Mouse (Mus musculus) hindlimb bud, embryonic 11.5 days (tissue): Measurements from ENCODE around the gene Rtn1.

Source experiments
- DNase-seq: peaks from one replicate; pipeline ENCODE4 v3.0.0-alpha.2; 2012; ENCODE audit warnings: low read depth, low spot score; ENCODE audit errors: extremely low spot score

Rtn1 gene

DNA sequence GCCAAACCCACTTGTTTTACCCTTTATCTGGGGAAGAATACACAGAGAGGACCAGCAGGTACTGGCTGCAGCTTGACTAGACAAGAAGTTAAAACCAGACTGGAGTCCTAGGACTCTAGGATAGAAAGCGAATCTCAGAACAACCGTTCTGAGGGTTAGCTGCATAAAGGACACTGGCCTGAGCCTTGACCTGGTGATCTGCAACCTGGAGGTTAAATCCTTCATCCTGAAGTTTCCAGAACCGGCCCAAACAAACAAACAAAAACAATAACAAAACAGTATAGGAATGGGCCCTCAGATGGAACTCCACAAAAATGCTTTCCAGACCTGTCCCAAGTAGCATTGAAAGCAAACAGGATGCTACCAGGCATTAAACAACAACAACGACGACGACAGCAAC, at the start of gene Rtn1:
Gene Rtn1, minus strand, starts transcription at position 101 of the 400 bp plus-strand sequence.
- no peak for DNase-seq

DNA sequence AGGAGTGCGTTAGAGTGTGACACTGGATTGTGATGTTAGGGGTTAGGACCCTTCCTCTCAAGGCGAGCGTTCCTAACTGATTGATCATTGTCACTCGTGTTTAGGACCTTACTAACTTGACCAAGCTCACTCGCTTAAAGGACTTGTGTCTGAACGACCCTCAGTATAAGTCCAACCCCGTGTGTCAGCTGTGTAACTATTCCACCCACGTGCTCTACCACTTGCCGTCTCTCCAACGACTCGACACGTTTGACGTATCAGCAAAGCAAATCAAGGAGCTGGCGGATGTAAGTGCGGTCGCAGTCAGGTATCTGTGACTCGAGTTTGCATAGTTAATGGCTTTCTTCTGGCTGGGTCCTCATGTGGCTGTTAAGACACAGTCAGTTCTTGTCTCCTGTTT, 45.1 kb upstream of the Rtn1 start:
- no peak for DNase-seq

DNA sequence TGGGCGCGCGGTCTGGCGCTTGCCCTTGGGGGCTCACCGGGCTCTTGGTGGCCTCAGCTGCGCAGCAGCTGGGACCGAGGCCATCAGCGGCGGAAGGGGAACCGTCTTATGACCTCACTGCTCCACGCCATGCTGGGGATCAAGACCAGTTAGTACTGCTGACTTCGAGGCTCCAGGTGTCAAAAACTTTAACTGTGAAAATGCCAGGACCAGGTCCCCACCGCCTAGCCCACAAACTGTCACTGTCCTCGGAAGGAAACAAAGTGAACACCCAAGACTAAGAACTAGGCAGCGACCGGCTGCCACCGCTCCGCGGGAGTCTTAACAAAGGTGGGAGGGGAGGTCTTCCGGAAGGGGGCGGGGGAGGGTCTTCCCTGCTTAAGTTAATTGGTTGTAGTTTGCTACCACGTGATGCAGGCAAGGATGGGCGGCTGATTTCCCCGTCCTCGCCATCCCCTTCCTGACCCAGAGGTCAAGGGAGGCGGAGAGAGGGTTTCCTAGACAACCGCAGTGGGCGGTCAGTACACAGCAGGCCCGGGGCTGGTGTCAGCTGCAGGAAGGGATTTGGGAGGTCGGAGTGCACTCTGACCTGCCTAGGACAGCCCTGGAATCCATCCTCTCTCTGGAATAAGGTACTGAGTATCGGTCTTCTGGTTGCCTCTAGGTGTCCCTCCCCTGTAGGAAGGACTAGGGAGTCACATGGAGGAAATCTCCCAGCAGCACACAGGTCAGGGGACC, 33.2 kb upstream of the Rtn1 start, which contains the start of gene Lrrc9:
Gene Lrrc9, plus strand, starts transcription at position 28 of the 738 bp plus-strand sequence.
- DNase-seq, result peak; percentile 66

DNA sequence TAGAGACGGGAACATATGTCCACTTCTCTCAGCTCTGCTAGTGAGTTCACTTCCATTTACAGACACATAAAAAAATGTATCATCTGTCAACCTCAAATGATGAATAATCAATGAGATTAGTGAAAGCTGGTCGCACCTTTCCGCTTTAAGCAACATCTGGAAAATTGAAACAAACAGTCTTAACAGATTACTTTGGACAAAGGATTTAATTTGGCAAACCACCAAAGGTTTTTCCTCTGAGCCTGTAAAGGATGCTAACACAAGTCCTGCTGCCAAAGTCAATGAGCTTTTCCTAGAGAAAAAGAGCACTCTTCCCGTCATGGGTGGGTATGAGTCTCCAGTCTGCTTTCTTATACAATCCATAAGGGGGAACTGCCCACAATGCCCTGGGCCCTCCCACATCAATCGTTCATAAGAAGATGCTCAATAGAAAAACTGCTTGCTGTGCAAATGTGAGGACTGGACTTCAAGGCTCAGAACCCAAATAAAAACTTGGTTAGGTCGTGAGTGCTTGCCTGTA, 30.2 kb upstream of the Rtn1 start:
- DNase-seq, result no peak

DNA sequence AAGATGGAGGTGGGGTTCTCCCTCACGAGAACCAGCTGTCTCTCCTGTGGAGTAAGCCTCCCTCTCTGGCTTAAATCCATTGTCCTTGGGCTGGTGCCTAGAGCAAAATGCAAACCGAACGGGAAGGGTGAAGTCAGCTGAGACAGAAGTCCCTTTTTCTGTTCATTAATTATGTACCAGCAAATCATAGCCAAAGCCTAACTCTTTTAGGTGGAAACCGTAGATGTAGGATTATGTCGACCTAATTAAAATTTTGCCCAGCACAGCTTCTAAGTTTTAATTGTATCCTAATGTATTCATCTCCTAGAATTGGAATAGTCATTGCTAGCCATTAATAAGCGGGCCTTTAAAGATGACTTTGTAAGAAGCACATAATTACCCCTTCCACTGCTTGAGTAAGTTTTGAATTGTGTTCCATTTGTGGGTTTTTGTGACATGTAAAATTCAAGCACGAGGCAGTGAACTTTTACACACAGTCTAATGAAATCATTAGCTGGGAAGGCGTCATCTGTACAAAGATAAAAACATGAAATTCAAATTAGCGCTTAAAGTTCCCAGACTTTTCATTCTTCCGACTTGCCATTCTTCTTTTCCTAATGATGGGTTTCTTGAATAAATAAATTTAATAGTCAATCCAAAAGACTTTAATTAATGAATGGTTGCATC, 29.0 kb upstream of the Rtn1 start:
- no peak for DNase-seq

DNA sequence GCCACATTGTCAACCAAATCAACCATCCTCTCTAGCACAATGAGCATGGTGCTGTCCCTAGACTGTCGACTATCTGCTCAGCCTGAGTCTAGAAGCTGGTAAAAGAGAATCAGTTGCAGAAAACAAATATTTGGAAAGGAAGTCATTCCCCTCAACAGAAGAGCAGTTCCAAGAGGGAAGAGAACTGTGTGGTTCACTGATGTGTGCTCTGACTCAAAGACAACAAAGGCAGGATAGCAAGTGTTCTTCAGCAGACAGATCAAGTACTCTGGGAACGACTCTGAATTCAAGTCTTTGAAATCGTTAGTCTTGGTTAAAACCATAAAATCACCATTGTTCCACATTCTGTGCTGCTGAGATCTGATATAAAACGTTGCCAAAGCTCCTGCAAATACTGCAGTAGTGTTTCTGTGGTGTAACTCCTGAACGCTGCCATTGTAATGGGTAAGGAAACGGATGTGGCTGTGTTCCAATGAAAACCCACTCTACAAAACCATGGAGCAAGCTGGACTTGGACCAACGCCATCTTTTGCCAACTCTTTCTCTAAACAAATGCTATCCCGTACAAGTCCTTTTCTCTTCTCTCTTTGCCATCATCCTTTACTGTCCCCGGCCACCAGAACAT, 24.5 kb upstream of the Rtn1 start:
- no peak for DNase-seq

DNA sequence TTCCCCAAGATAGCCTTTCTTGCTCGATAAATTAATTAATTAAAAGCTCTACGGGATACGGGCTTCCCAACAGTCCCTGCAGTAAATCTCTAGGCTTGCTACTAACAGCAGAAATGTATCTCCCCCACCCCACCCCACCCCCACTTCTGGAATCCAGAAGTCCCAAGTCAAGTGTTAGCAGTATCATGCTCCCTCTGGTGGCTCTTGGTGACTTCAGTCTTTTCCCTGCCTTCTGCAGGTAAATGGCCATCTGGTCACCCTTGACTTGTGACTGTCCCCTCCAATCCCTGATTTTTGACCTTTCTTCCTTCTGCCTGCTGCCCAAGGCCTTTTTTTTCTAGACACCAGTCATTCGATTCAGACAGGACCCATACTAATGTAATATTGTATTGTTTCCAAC, 23.4 kb upstream of the Rtn1 start:
- no peak for DNase-seq

DNA sequence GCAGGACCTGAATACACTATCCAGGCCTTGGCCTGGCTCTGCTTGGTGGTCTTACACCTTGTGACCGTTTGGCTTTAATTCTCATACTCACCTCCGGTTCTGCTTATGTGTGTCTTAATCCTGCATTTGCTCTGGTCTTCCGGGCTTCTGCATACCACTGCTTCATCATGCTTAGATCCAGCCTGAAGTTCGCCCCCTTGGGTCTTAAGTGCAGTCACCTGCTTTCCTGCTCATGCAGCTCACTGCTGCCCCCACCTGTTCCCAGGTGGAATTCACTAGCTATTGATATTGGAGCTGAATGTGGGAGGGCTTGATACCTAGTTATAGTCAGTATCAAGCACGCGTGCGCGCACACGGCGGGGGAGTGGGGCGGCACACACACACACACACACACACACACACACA, 18.9 kb upstream of the Rtn1 start:
- peak; percentile 52 for DNase-seq

DNA sequence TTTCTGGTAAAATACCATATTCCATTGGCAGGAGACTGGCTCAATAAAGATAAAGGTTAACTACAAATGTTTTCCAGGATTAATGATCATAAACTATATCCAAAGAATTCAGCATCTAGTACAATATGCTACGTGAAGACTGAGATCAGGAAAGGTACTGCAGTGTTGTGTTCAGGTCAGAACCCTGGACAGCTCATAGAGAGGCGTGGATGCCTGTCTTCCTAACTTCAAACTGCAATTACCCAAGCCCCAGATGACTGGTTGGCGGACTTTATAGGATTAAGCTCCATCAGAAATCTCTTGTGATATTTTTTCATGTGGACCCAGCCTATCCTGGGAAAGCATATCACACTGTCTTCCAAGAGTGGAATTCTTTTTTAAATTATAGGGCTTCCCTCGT, 13.8 kb upstream of the Rtn1 start:
- DNase-seq, result no peak

DNA sequence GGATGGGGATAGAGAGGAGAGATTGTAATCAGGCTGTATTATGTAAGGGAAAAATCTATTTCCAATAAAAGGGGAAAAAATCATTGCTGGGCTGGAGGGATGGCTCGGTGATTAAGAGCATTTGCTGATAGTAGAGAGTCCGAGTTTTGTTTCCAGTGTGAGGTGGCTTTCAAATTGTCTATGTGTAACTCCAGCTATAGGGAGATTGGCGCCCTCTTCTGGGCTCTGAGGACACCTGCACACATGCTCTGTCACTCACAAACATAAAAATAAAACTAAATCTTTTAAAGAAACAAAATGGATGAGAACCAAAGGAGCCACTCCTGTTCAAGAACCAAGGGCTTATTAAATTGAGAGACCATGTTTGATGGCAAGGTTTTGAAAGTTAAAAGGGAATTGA, 8.9 kb upstream of the Rtn1 start:
- DNase-seq, result no peak

DNA sequence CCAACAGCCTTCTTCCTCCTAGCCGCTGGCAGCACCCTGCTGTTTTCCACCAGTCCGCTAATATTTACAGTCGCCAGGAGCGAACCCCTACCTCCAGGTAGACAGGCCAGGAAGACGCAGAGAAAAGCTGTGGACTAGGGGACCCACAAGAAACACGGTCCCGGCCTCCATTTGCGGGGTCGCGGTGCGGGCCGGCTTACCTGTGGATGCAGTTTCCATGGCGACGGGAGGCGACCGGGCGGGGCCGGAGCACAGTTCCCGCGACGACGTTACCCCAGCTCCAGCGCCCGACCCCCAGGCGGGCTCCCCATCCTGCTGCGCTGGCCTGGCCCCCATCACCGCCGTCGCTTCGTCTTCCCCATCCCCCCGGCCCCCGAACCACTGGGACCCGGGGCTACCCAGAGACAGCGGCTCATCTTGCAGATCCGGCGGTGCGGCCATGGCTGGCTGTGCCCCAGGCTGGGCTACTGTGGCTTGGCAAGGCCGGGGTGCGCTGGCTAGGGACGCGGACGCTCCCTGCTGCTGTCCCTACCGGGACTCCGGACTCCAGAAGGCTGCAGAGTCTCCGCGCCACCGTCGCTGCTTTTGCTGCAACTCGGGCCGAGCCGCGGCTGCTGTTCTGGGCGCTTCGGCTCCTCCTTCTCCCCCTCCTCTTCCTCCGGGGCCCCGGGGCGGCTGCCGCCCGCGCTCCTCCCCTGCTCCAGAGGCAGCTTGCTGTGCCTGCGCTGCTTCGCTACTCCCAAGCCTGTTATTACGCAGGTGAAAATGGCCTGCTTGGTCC, 553 bp downstream of the Rtn1 start:
- DNase-seq, result no peak

DNA sequence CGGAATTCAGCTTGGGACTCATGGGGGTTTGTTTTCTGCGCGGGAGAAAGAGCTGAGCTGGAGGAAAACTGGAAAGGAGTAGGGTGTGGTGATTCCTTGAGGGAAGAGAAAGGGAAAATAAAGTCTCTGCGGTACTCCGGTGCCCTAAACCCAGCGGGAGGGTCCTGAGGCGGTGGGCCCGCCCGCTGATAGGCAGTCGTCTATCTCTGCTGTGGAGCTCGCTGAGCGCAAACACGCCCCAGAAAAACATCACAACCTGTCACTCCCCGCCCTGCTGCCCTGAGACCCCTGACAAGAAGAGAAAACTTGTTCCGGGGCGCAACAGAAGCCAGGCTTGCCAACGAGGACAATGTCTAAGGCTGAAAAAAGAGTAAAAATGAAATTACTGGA, 1.1 kb downstream of the Rtn1 start:
- DNase-seq, result no peak

DNA sequence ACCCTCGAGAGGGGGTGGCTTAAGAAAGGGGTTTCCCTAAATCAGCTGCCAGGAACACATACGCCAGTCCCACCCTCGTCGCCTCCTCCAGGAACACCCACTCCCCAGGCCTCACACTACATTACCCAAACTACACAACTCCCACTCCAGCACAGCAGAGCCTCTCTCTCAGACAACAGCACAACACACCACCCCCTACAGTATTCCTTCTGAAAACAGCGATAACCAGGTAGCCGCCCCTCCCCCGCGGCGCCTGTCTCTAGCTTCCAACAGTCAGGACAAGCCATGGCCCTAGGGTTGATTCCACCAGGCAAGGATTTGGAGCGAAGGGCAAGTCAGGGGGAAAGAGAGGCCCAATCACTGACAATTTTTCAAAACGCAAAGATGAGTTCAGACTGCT, 1.7 kb downstream of the Rtn1 start:
- DNase-seq, result no peak

DNA sequence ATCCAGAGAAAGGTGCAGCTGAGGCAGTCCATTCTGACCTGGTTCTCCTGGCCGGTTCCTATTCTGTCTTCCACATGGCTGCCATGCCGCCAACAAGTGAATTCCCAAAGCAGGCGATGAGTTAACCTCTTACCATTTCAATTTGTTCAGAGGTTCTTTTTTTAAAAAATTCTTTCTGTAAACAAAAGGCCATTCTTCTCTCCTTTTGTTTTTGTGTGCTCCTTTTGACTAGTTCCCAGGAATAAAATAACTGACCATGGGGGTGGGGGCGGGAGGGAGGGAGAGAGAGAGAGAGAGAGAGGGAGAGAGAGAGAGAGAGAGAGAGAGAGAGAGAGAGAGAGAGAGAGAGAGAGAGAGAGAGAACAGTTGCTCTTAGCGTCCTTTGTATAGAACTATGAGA, 3.8 kb downstream of the Rtn1 start:
- no peak for DNase-seq

DNA sequence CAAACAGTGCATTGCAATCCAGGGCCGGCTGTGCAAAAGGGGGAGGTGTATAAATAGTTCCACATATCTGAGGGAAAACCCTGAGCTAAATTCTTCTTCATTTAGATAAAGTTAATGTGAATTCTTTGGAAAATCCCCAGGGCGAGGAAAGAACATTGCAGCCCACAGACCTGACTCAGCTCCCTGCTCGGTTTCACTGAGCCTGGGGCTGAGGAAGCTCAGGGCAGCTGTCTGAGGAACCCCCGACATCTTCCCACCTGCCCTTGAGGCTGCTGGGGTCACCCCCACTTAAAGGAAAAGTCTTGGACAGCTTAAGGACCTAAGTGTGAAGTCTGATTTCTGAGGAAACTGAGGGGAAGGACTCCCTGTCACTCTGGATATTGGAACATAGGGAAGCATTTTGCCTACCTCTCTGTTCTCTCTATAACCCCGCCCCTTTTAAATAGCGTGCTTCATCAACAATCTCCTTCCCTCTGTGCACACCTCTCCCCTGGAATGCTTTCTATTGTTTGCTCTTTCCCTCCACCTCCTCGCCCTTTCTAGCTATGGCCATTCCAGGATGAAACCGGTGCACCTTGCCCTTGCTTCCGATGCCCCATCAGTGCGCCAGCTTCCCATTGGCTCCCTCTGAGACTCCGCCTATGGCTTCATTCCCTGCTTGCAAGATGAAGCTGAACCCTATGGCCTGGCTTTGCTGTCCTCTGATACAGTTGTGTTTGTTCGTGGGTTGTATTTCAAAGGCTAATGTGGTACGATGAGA, 15.6 kb downstream of the Rtn1 start:
- DNase-seq, result no peak

DNA sequence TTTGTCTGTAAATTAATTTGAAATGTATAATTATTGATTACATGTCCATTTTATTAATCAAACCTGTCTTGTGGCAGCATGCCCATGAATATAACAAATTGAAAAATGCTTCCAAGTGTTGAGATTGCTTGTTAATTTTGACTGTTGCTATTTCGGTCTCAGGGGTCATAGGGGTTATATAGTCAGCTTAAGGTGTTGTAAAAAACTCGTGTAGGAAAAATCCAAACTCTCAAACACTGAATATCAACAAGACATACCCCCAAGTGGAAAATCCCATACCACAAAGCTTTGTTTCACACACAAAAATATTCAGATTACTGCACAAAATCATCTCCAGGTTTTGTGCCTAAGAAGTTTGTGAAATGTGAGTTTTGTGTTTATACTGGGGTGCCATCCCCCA, 18.5 kb downstream of the Rtn1 start:
- DNase-seq, result no peak

DNA sequence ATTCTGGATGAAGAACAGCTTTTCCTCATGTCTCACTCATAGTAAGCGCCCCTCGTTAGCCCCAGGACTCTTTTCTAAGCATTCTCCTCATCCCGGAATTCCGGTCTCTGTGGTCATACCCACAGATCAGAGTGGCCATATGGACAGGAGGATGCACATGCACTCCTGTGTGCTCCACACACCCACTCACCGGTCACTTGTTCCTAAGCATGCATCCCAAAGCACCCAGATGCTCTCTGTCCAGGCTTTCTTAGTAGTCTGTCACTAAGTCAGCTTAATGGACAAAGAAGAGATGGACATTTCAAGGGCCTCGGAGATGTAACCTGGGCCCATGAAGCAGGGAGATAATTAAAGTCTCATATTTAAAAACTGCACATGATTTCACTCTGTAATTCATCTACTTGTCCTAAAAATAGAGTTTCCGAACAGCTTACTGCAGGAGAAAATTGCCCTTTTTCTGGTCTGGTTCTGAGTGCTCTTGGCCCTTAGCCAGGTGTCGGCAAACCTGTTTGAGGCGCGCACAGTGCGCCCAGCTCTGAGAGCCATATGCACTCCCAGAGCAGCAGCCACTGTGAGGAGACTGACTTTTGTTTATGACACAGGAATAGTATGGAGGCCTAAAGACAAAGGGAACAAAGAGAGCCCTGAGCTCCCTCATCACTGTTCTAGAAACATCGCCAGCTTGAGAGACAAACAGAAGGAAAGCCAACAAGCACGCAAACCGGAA, 19.3 kb downstream of the Rtn1 start:
- no peak for DNase-seq

DNA sequence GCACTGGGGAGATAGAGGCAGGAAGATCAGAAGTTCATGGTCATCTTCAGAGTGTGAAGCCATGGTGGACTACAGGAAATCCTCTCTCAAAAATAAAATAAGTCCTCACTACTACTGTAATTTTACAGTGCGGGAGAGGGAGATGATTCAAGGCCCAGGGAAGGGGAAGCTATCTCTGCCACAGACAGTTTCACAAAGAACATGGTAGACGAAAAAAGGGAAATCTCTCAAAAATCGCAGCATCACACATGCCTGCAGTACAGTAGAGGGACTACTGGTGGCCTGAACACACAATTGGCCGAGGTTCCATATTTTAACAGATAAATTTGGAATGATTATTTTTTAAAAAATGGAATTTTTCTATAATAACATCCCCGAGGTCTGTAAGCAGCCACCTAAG, 20.0 kb downstream of the Rtn1 start:
- DNase-seq, result no peak

DNA sequence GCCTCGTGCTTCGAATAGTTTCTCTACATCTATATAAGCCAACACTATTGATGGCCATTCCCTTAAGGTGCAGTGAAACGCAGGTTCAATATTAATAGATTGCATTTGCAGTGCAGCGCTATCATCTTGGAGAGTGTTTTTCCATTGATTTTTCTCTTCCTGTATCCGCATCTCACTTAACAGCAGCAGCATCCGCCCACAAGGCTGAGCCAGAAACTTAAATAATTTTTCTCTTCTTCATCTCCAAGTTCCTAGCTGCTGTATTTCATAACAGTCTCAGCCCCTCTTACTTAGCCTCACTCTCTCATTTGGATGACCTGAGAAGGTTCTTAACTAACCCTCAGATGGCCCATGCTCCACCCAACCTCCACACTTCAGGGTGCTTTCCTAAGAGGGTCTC, 20.7 kb downstream of the Rtn1 start:
- no peak for DNase-seq

DNA sequence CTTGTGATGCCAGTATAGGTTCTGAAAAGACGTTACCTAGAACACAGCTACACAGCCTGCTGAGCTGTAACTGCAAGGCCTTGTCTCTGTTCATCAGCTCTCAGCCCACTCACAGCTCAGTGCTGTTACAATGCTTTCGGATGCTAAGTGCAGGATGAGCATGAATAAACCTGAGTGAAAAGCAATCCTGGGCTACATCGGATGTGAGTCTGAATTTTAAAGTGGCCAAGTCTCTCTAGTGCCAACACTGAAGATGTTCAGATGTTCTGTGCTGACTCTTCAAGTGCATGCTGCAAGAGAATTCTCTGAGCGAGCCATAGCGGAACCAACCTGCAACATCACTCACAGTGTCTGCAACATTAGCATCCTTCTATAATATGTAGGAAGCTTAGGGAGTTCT, 32.5 kb downstream of the Rtn1 start:
- DNase-seq, result no peak
